Mouse (Mus musculus) brain, embryonic 18.5 days (tissue): Measurements from ENCODE around the gene Rassf9.
A peak's percentile ranks its signal among the peaks of the same experiment; 100 is the strongest.

Source experiments
- DNase-seq: peaks from one replicate; pipeline ENCODE4 v3.0.0-alpha.2; 2012; ENCODE audit warnings: low read depth, low spot score

Gene Rassf9

GRCm38 (mm10) chr10:102511807-102512461 lies at the start of gene Rassf9:
TSS of gene Rassf9 (plus strand) at chr10:102512222.
- DNase-seq: no peak

- no peak for DNase-seq
Observed at GRCm38 (mm10) chr10:102469412-102469811, 42.6 kb upstream of the Rassf9 start.

GRCm38 (mm10) chr10:102490386-102490785 lies 21.6 kb upstream of the Rassf9 start, which contains the start of gene Nts:
TSS of gene Nts (minus strand) at chr10:102490486.
- DNase-seq: no peak

- DNase-seq: peak; percentile 20
Observed at GRCm38 (mm10) chr10:102491792-102492191, 20.2 kb upstream of the Rassf9 start.

- no peak for DNase-seq
Observed at GRCm38 (mm10) chr10:102498754-102499153, 13.3 kb upstream of the Rassf9 start.

GRCm38 (mm10) chr10:102507386-102507785 lies 4.6 kb upstream of the Rassf9 start:
- no peak for DNase-seq

- no peak for DNase-seq
Observed at GRCm38 (mm10) chr10:102511461-102511806, 588 bp upstream of the Rassf9 start.

GRCm38 (mm10) chr10:102514159-102514558 lies 2.1 kb downstream of the Rassf9 start:
- no peak for DNase-seq

GRCm38 (mm10) chr10:102527901-102528300 lies 15.9 kb downstream of the Rassf9 start:
- no peak for DNase-seq

GRCm38 (mm10) chr10:102553941-102554340 lies 41.9 kb downstream of the Rassf9 start:
- DNase-seq: no peak

- no peak for DNase-seq
Observed at GRCm38 (mm10) chr10:102562488-102562887, 50.5 kb downstream of the Rassf9 start.

- DNase-seq: no peak
Observed at GRCm38 (mm10) chr10:102577970-102578369, 65.9 kb downstream of the Rassf9 start.

- peak; percentile 34 for DNase-seq
Observed at GRCm38 (mm10) chr10:102594306-102594705, 82.3 kb downstream of the Rassf9 start.
